Mouse (Mus musculus) heart, embryonic 15.5 days (tissue): ENCODE data around the gene Sntg2. TPM values are rescaled to one million over a fixed set of nuclear protein-coding genes. Genes with fewer than 3 reads are reported as not detected.

Experiments used
- ATAC-seq: fragments of 200-750 bp; cut with Nextera tagmentation; replicated peaks from 2 replicates; pipeline ENCODE4 v1.8.0; 2017; ENCODE audit warnings: low read depth, moderate TSS enrichment; ENCODE audit not compliant: insufficient number of reproducible peaks, insufficient read depth, low FRiP score
- H3K27ac ChIP-seq: fragments of 300-500 bp; sonication (generic); 2 replicates; pipeline ENCODE4 v1.5.1; 2015; ENCODE audit warnings: mild to moderate bottlenecking, inconsistent platforms
- H3K27me3 ChIP-seq: fragments of 300-500 bp; sonication (generic); 2 replicates; pipeline ENCODE4 v1.6.1; 2015; ENCODE audit warnings: inconsistent platforms
- H3K36me3 ChIP-seq: fragments of 300-500 bp; sonication (generic); 2 replicates; pipeline ENCODE4 v1.6.1; 2015; ENCODE audit warnings: mild to moderate bottlenecking, inconsistent platforms
- H3K4me1 ChIP-seq: fragments of 300-500 bp; sonication (generic); replicated peaks from 2 replicates; pipeline ENCODE4 v1.6.1; 2015; ENCODE audit warnings: inconsistent platforms
- H3K4me2 ChIP-seq: fragments of 300-500 bp; sonication (generic); 2 replicates; pipeline ENCODE4 v1.6.1; 2015; ENCODE audit warnings: inconsistent platforms, mild to moderate bottlenecking, moderate library complexity
- H3K4me3 ChIP-seq: fragments of 300-500 bp; sonication (generic); 2 replicates; pipeline ENCODE4 v1.5.1; 2015; ENCODE audit warnings: mild to moderate bottlenecking, inconsistent platforms
- H3K9ac ChIP-seq: fragments of 300-500 bp; sonication (generic); 2 replicates; pipeline ENCODE4 v1.6.1; 2015; ENCODE audit warnings: mild to moderate bottlenecking, inconsistent platforms
- H3K9me3 ChIP-seq: fragments of 300-500 bp; sonication (generic); replicated peaks from 2 replicates; pipeline ENCODE4 v1.6.1; 2016; ENCODE audit warnings: inconsistent platforms
- whole genome bisulfite sequencing: fragments of 180-500 bp; shearing (Covaris S2); methylation state at CpG from one replicate; pipeline ENCODE4 v1.1.7; 2015; ENCODE audit warnings: mixed read lengths; 5-methylcytosine and 5-hydroxymethylcytosine counted together
- polyA plus RNA-seq: library from polyadenylated mRNA; unstranded; fragments of >200 nt; fragmentation: Nextera tagmentation; extraction: Ambion mirVana; gene quantifications from 2 replicates; pipeline ENCODE4 v1.2.1, GENCODE M21; 2015

The Sntg2 gene
- polyA plus RNA-seq, 1 experiment from 2014 or later, result 5.0 TPM

DNA sequence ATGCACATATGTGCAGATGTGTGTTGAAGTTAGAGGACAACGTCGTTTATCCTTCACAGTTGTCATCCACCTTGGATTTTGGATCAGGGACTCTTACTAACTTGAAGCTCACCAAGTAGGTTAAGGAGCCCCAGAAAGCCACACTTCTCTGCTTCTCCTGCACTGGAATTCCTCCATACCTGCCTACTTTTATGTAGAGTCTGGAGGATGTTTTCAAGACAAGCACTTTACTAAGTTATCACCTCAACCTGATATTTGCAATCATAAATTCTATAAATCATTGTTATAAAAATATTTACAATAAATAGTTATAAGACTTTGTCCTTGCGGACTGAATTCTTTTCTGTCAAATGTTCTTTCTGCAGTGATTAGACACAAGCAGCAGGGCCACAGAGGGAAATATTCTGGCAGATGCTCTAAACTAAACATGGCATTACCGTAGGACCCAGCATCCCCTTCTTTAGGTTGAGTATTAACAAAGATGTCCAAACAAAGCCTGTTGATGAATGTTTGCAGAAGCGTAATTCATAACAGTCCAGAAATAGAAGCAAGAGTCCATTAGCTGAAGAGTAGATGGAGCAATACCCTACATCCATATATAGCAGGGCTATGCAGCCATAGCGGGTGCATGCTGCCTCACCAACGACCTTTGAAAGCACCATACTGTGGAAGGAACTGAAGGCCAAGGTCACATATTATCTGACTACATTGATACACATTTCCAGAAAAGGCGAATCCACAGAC is 100.8 kb downstream of the Sntg2 start:
- Histone ChIP-seq H3K27ac (no peak overlapping the region), H3K9ac (no peak overlapping the region), H3K4me3 (no peak overlapping the region), H3K36me3 (no peaks in the 10 kb centered on the region), H3K4me2 (no peak overlapping the region), H3K4me1 (no peaks in the 10 kb centered on the region), H3K27me3 (no peaks in the 10 kb centered on the region), H3K9me3 (no peaks in the 10 kb centered on the region)
- WGBS, result 67% methylated on average over 8 of the region's 8 CpGs
- ATAC-seq, result no peak

GRCm38 (mm10) chr12:30264206-30264605 is 109.0 kb downstream of the Sntg2 start:
- Histone ChIP-seq H3K4me2 (no peak overlapping the region), H3K27ac (no peak overlapping the region), H3K36me3 (no peaks in the 10 kb centered on the region), H3K27me3 (no peaks in the 10 kb centered on the region), H3K9ac (no peak overlapping the region), H3K4me3 (no peak overlapping the region), H3K9me3 (no peaks in the 10 kb centered on the region), H3K4me1 (no peaks in the 10 kb centered on the region)
- WGBS, result 59% methylated on average over 5 of the region's 5 CpGs
- ATAC-seq, result no peak

DNA sequence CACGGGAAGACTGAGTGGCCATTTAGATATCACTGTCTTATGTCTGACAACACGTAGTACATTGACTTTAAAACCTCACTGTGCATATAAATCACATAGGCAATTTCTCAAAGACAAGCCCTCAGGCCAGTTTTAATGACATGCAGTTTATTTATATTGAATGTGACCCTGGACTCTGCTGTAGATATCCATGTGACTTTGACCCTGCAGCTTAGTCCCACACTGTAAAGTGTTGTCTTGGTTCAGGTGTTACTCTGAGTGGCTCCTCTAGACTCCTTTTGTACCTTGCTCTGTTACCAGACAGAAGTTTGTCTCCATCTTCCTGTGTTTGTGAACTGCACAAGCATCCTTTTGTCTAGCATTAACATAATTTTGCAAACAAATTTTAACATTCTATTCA is 112.0 kb downstream of the Sntg2 start:
- no peak overlapping the region for H3K4me3 ChIP-seq
- no peaks in the 10 kb centered on the region for H3K27me3 ChIP-seq
- H3K9me3 ChIP-seq, result no peaks in the 10 kb centered on the region
- no peak overlapping the region for H3K4me2 ChIP-seq
- ATAC-seq, result no peak
- H3K36me3 ChIP-seq, result no peaks in the 10 kb centered on the region
- no peak overlapping the region for H3K27ac ChIP-seq
- WGBS, result 40% methylated on average over 2 of the region's 2 CpGs
- no peaks in the 10 kb centered on the region for H3K4me1 ChIP-seq
- no peak overlapping the region for H3K9ac ChIP-seq

DNA sequence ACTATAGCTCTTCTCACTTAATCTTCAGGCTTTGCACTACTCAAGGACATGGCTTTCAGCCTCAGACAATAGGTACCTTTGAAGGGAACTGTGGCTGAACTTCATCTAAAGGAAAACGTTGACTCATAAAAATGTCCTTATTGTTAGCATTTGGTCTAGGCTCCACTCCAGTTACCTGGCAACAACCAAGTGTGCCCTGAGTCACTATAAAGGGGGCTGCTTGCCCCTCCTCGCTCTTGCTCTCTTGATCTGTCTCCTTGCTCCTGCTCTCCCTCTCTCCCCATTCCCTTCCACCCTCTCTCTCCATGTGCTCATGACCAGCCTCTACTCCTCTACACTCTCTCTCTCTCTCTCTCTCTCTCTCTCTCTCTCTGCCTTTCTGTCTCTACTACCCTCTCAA is 114.5 kb downstream of the Sntg2 start:
- Histone ChIP-seq H3K9ac (no peak overlapping the region), H3K4me3 (no peak overlapping the region), H3K36me3 (no peaks in the 10 kb centered on the region), H3K4me2 (no peak overlapping the region), H3K27me3 (no peaks in the 10 kb centered on the region), H3K9me3 (no peaks in the 10 kb centered on the region), H3K27ac (no peak overlapping the region), H3K4me1 (no peaks in the 10 kb centered on the region)
- ATAC-seq, result no peak
- WGBS, result 71% methylated on average over 2 of the region's 2 CpGs

GRCm38 (mm10) chr12:30257664-30258063 is 115.5 kb downstream of the Sntg2 start:
- no peak overlapping the region for H3K9ac ChIP-seq
- H3K4me2 ChIP-seq, result no peak overlapping the region
- H3K4me1 ChIP-seq, result no peaks in the 10 kb centered on the region
- no peak for ATAC-seq
- no peaks in the 10 kb centered on the region for H3K36me3 ChIP-seq
- H3K27ac ChIP-seq, result no peak overlapping the region
- H3K4me3 ChIP-seq, result no peak overlapping the region
- no peaks in the 10 kb centered on the region for H3K27me3 ChIP-seq
- H3K9me3 ChIP-seq, result no peaks in the 10 kb centered on the region
- 77% methylated on average over 7 of the region's 7 CpGs for WGBS

DNA sequence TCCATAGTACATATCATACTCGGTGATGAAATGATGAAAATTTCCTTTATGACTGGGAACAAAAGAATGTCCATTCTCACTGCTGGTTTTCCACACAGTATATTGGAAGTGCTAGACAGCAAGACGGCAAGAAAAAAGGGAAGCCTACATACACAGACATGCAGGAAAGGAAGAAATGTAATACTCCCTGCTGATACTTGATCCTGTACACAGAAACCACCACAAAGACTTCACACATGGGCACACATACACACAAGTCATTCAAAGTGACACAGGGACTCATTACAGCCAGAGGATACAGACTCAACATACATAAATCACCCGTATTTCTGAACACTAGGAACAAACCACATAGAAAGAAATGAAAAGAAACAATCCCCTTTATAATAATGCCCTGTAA is 117.0 kb downstream of the Sntg2 start:
- 73% methylated on average over 3 of the region's 3 CpGs for WGBS
- no peaks in the 10 kb centered on the region for H3K36me3 ChIP-seq
- H3K4me2 ChIP-seq, result no peak overlapping the region
- no peaks in the 10 kb centered on the region for H3K4me1 ChIP-seq
- H3K27me3 ChIP-seq, result no peaks in the 10 kb centered on the region
- H3K9me3 ChIP-seq, result no peaks in the 10 kb centered on the region
- no peak overlapping the region for H3K27ac ChIP-seq
- no peak overlapping the region for H3K9ac ChIP-seq
- H3K4me3 ChIP-seq, result no peak overlapping the region
- no peak for ATAC-seq

GRCm38 (mm10) chr12:30254581-30254980 is 118.6 kb downstream of the Sntg2 start:
- Histone ChIP-seq H3K4me1 (no peaks in the 10 kb centered on the region), H3K9me3 (no peaks in the 10 kb centered on the region), H3K9ac (no peak overlapping the region), H3K27me3 (no peaks in the 10 kb centered on the region), H3K27ac (no peak overlapping the region), H3K4me2 (no peak overlapping the region), H3K4me3 (no peak overlapping the region), H3K36me3 (no peaks in the 10 kb centered on the region)
- ATAC-seq, result no peak
- WGBS, result 87% methylated on average over 10 of the region's 10 CpGs

- Histone ChIP-seq H3K9ac (no peak overlapping the region), H3K4me3 (no peak overlapping the region), H3K4me1 (no peaks in the 10 kb centered on the region), H3K4me2 (no peak overlapping the region), H3K9me3 (no peaks in the 10 kb centered on the region), H3K36me3 (no peaks in the 10 kb centered on the region), H3K27me3 (no peaks in the 10 kb centered on the region), H3K27ac (no peak overlapping the region)
- WGBS, result 86% methylated on average over 4 of the region's 4 CpGs
- no peak for ATAC-seq
Observed at GRCm38 (mm10) chr12:30252381-30252780, 120.8 kb downstream of the Sntg2 start.

DNA sequence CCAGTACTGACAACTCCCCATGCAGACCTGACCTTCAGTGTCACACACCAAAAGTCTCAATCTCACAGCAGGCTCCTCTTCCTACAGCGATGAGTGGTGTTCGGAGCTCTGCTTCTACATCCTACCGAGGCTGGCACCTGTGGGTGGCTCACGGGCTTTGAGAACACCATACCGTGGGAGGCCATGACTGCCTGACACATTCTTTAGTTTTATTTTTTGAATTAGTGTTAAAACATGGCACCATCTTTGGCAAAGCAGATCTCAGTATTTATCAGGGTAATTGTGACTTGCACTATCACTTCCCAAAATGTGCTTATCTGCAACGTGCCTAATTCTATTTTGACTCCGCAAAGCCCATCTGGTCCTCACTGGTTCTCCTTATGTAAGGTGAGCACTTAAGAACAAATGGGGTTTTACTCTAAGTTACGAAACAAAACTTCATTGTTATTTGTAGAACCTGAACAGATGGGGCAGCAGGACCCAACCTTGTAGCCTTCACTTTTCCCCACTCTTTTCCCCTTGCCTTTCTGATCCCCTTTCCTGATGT is 121.8 kb downstream of the Sntg2 start:
- Histone ChIP-seq H3K36me3 (no peaks in the 10 kb centered on the region), H3K9me3 (no peaks in the 10 kb centered on the region), H3K9ac (no peak overlapping the region), H3K4me1 (no peaks in the 10 kb centered on the region), H3K27me3 (no peaks in the 10 kb centered on the region), H3K4me2 (no peak overlapping the region), H3K27ac (no peak overlapping the region), H3K4me3 (no peak overlapping the region)
- WGBS, result 79% methylated on average over 8 of the region's 8 CpGs
- no peak for ATAC-seq

DNA sequence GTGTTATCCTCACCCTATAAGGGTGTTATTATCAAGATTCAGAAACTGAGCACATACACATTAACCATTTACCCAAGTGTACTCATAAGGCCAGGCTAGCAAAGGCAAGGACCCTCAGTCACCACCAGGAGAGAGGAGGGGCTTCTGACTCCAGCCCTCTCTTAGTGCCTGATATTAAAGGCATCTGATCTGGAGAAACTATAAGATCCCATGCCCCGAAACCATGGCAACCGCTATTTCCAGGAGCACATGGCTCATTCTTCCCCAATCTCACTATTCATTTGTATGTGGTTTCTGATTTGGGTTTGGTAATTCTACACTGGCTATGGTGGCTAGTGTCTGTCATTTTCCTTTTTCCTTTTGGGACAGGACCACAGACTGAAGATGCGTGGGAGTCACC is 124.1 kb downstream of the Sntg2 start:
- Histone ChIP-seq H3K9ac (no peak overlapping the region), H3K4me2 (no peak overlapping the region), H3K4me1 (0 out of 2 replicates have a peak, but pooled peaks cover 4% of the 10 kb centered on the region), H3K4me3 (no peak overlapping the region), H3K27ac (no peak overlapping the region), H3K27me3 (no peaks in the 10 kb centered on the region), H3K36me3 (no peaks in the 10 kb centered on the region), H3K9me3 (no peaks in the 10 kb centered on the region)
- WGBS, result 89% methylated on average over 3 of the region's 3 CpGs
- ATAC-seq, result no peak

DNA sequence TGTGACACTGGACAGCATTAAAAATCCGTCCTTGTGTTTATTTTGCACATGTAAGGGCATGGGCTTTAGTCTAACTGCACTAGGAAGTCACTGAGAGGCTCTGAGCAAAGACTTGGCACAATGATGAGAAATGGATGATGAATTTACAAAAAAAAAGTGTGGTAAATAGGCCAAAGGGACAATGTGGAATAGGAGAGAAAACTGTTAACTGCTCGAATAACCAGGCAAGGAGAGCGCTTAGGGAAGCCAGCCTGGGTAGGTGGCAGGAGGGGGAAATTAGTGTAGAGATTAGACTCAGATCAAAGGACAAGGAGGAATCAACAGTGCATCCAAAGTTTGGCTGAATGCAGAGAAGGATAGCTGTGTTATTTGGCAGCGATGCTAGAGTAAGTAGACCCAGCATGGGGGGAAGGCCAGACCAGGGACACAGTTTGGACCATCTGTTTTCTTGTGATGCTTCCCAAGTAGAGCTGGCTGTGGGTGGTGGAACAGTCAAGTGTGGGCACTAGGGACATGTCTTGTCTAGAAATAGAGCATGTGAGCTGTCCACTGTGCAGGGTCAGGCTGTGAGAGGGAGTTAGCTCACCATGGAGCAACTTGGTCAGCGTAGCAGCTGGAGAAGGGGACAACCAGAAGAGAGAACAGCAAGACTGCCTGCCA is 126.8 kb downstream of the Sntg2 start:
- no peaks in the 10 kb centered on the region for H3K27me3 ChIP-seq
- 0 out of 2 replicates have a peak, but pooled peaks cover 5% of the 10 kb centered on the region for H3K4me1 ChIP-seq
- no peaks in the 10 kb centered on the region for H3K9me3 ChIP-seq
- no peak overlapping the region for H3K4me3 ChIP-seq
- no peak overlapping the region for H3K4me2 ChIP-seq
- H3K27ac ChIP-seq, result no peak overlapping the region
- H3K36me3 ChIP-seq, result no peaks in the 10 kb centered on the region
- ATAC-seq, result no peak
- 82% methylated on average over 5 of the region's 5 CpGs for WGBS
- H3K9ac ChIP-seq, result no peak overlapping the region

DNA sequence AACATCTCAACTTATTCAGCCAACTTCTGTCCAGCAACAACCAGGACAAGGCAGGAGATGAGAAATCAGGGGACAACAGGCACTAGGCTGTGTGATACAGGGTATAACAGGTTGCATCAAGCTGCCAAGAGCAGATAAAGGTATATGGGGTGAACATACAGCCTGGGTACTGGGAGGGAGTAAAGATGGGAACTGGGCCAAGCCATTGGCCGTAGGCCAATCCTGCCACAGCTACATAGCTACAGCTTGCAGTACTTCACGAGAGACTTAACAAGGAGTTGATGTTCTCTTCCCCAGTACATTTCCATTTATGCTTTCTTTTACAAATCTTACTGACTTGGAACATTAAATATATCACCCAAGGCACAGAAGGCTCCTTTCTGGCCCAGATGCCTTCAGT is 129.0 kb downstream of the Sntg2 start:
- H3K4me2 ChIP-seq, result no peak overlapping the region
- no peaks in the 10 kb centered on the region for H3K27me3 ChIP-seq
- H3K4me3 ChIP-seq, result no peak overlapping the region
- no peaks in the 10 kb centered on the region for H3K36me3 ChIP-seq
- no peak overlapping the region for H3K27ac ChIP-seq
- H3K9ac ChIP-seq, result no peak overlapping the region
- WGBS, result 32% methylated on average over 2 of the region's 2 CpGs
- H3K9me3 ChIP-seq, result no peaks in the 10 kb centered on the region
- ATAC-seq, result no peak
- 0 out of 2 replicates have a peak, but pooled peaks cover 5% of the 10 kb centered on the region for H3K4me1 ChIP-seq
